Mouse (Mus musculus): ENCODE measurements around the gene Stk38l. TPM values are rescaled to one million over a fixed set of nuclear protein-coding genes. Genes with fewer than 3 reads are reported as not detected.

Gene Stk38l
- polyA plus RNA-seq, 1 experiment from 2014 or later = 13.2 TPM

DNA sequence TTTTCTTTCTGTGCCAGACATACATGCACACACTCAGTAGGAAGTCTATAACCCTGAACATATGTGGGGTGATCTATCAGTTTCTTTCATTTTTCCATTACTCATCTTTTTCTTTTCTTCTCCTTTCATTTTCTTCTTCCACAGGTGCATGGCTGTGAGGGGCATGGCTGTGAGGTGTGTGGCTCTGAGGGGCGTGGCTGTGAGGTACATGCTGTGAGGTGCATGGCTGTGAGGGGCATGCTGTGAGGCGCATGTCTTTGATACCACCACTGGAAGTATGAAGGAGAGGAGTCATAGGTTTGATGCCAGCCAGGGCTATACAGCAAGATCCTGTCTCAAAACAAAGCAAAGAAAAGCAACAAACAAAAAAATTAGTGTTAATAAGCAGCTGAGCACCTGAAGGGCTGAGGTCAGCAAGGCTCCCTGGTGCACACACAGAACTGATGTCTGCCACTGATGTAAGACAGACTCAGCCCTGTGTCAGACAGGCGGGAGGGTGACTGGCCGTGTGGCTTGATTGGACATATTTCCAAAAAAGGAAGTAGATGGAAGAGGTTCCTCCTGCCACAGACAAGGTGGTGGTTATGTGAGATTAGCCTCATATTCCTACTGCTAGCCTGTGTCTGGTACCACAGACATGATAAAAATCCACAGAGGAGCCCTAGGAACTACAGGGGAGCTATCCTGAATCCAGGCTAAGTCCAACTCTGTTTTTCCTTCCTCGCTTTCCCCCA, 38.2 kb upstream of the Stk38l start:
- Histone ChIP-seq H3K4me1 (ENCODE audit: insufficient read depth, low read depth, low read length) (no peaks in the 10 kb centered on the region), H3K9ac (replicated peaks; ENCODE audit: low read depth) (no peak overlapping the region), H3K36me3 (ENCODE audit: insufficient read depth, low read length) (no peaks in the 10 kb centered on the region), H3K4me3 (ENCODE audit: low read depth, low read length) (no peak overlapping the region), H3K4me2 (replicated peaks; ENCODE audit: low read depth, low read length) (no peak overlapping the region; the same call in 1 of the 2 replicates), H3K27me3 (replicated peaks; ENCODE audit: insufficient read depth, low read length) (no peaks in the 10 kb centered on the region), H3K9me3 (ENCODE audit: low read length) (no peaks in the 10 kb centered on the region), H3K27ac (ENCODE audit: low read length) (no peak overlapping the region)
- peak; percentile 20 for ATAC-seq
- TF ChIP-seq EP300 (IDR thresholded peaks at IDR 0.05) = no peak
- TF ChIP-seq CTCF (IDR thresholded peaks at IDR 0.05) = no peak
- 58% methylated on average over 5 of the region's 5 CpGs for WGBS
- peak; percentile 41 for DNase-seq (ENCODE audit: low spot score)

DNA sequence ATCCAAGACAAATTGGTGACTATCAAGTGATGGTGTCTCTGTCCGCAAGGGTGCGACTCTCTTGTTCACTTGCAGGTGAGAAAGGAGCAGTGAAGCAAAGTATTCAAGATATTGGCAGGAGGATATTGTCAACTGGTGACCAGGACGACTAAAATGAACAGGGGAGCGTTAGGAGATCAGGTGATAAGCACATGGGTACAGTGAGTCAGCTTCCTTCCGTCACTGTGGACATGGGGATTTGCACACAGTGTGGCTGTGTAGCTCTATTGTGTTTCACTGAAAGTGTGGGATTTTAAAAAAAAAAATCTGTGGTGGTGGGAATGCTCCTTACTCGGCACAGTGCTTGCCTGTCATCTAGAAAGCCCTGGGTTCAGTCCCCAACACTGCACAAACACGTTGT, 36.8 kb upstream of the Stk38l start:
- Histone ChIP-seq H3K9me3 (ENCODE audit: low read length) (no peaks in the 10 kb centered on the region), H3K9ac (replicated peaks; ENCODE audit: low read depth) (no peak overlapping the region), H3K27ac (ENCODE audit: low read length) (no peak overlapping the region), H3K4me2 (replicated peaks; ENCODE audit: low read depth, low read length) (no peak overlapping the region), H3K4me1 (ENCODE audit: insufficient read depth, low read depth, low read length) (no peaks in the 10 kb centered on the region), H3K36me3 (ENCODE audit: insufficient read depth, low read length) (no peaks in the 10 kb centered on the region), H3K27me3 (replicated peaks; ENCODE audit: insufficient read depth, low read length) (no peaks in the 10 kb centered on the region), H3K4me3 (ENCODE audit: low read depth, low read length) (no peak overlapping the region)
- no peak for DNase-seq (ENCODE audit: low spot score)
- TF ChIP-seq EP300 (IDR thresholded peaks at IDR 0.05) (no peak), CTCF (IDR thresholded peaks at IDR 0.05) (no peak)
- 83% methylated on average over 7 of the region's 7 CpGs for WGBS
- ATAC-seq = no peak

DNA sequence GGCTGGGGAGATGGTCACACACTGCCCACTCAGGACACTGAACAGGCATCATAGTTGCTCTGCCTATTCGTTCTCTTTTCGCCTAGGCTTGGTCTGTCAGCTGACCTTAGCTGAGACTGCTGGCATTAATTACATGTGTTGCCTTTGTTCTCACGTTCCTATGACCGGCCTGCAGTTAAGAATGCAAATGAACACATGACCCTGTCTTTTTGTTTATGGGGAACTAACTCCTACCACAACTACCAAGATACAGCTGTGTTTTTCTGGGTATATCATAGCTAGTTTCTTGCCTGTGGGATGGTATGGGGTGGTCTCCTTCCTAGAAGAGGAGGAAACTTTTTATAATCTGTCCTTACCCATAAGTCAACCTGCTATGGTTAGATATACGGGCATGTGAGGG, 35.9 kb upstream of the Stk38l start:
- no peak overlapping the region for H3K4me3 ChIP-seq (ENCODE audit: low read depth, low read length)
- WGBS = 78% methylated on average over 5 of the region's 5 CpGs
- TF ChIP-seq CTCF (IDR thresholded peaks at IDR 0.05) (no peak), EP300 (IDR thresholded peaks at IDR 0.05) (no peak)
- DNase-seq (ENCODE audit: low spot score) = no peak
- no peaks in the 10 kb centered on the region for H3K4me1 ChIP-seq (ENCODE audit: insufficient read depth, low read depth, low read length)
- H3K4me2 ChIP-seq (replicated peaks; ENCODE audit: low read depth, low read length) = no peak overlapping the region
- no peak overlapping the region for H3K9ac ChIP-seq (replicated peaks; ENCODE audit: low read depth)
- H3K27me3 ChIP-seq (replicated peaks; ENCODE audit: insufficient read depth, low read length) = no peaks in the 10 kb centered on the region
- no peaks in the 10 kb centered on the region for H3K9me3 ChIP-seq (ENCODE audit: low read length)
- H3K36me3 ChIP-seq (ENCODE audit: insufficient read depth, low read length) = no peaks in the 10 kb centered on the region
- no peak overlapping the region for H3K27ac ChIP-seq (ENCODE audit: low read length)
- no peak for ATAC-seq

DNA sequence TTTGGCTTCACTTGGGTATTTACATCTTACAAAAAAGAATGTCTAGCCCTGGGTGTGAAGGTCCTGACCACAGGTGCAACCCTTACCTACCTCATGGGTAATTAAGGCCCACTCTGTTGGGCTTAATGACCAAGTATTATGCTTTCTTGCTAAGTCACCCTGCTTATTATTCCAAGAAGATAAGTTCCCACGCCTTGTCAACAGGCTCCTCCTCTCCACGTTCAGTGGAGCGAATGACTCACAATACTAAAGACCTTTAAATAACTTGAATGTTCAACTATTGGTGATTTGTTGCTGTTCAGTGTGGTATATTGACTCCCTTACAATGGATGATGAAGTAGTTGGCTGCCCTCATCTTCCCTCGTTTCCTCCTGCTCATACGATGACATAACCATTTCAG, 27.0 kb upstream of the Stk38l start:
- Histone ChIP-seq H3K9ac (replicated peaks; ENCODE audit: low read depth) (no peak overlapping the region), H3K4me3 (ENCODE audit: low read depth, low read length) (no peak overlapping the region), H3K9me3 (ENCODE audit: low read length) (no peaks in the 10 kb centered on the region), H3K27me3 (replicated peaks; ENCODE audit: insufficient read depth, low read length) (no peaks in the 10 kb centered on the region), H3K4me2 (replicated peaks; ENCODE audit: low read depth, low read length) (no peak overlapping the region), H3K4me1 (ENCODE audit: insufficient read depth, low read depth, low read length) (no peaks in the 10 kb centered on the region), H3K36me3 (ENCODE audit: insufficient read depth, low read length) (no peaks in the 10 kb centered on the region), H3K27ac (ENCODE audit: low read length) (no peak overlapping the region)
- ATAC-seq (no peak), DNase-seq (ENCODE audit: low spot score) (no peak)
- TF ChIP-seq CTCF (IDR thresholded peaks at IDR 0.05) = no peak
- no peak for TF ChIP-seq EP300 (IDR thresholded peaks at IDR 0.05)
- 64% methylated on average over 5 of the region's 5 CpGs for WGBS

- TF ChIP-seq CTCF (IDR thresholded peaks at IDR 0.05) (no peak), EP300 (IDR thresholded peaks at IDR 0.05) (no peak)
- WGBS = 80% methylated on average over 4 of the region's 4 CpGs
- no peak overlapping the region for H3K4me3 ChIP-seq (ENCODE audit: low read depth, low read length)
- no peak for ATAC-seq
- H3K4me1 ChIP-seq (ENCODE audit: insufficient read depth, low read depth, low read length) = no peaks in the 10 kb centered on the region
- DNase-seq (ENCODE audit: low spot score) = no peak
- H3K36me3 ChIP-seq (ENCODE audit: insufficient read depth, low read length) = no peaks in the 10 kb centered on the region
- no peak overlapping the region for H3K27ac ChIP-seq (ENCODE audit: low read length)
- no peak overlapping the region for H3K9ac ChIP-seq (replicated peaks; ENCODE audit: low read depth)
- no peaks in the 10 kb centered on the region for H3K9me3 ChIP-seq (ENCODE audit: low read length)
- no peak overlapping the region for H3K4me2 ChIP-seq (replicated peaks; ENCODE audit: low read depth, low read length)
- H3K27me3 ChIP-seq (replicated peaks; ENCODE audit: insufficient read depth, low read length) = no peaks in the 10 kb centered on the region
Observed at GRCm38 (mm10) chr6:146698376-146698775, 26.4 kb upstream of the Stk38l start.

GRCm38 (mm10) chr6:146700461-146700860, 24.3 kb upstream of the Stk38l start:
- Histone ChIP-seq H3K27me3 (replicated peaks; ENCODE audit: insufficient read depth, low read length) (no peaks in the 10 kb centered on the region), H3K9me3 (ENCODE audit: low read length) (no peaks in the 10 kb centered on the region), H3K4me2 (replicated peaks; ENCODE audit: low read depth, low read length) (no peak overlapping the region), H3K4me1 (ENCODE audit: insufficient read depth, low read depth, low read length) (no peaks in the 10 kb centered on the region), H3K4me3 (ENCODE audit: low read depth, low read length) (no peak overlapping the region), H3K36me3 (ENCODE audit: insufficient read depth, low read length) (no peaks in the 10 kb centered on the region), H3K27ac (ENCODE audit: low read length) (no peak overlapping the region), H3K9ac (replicated peaks; ENCODE audit: low read depth) (no peak overlapping the region)
- ATAC-seq = no peak
- DNase-seq (ENCODE audit: low spot score) = no peak
- WGBS = 92% methylated on average over 1 of the region's 1 CpGs
- TF ChIP-seq EP300 (IDR thresholded peaks at IDR 0.05) (no peak), CTCF (IDR thresholded peaks at IDR 0.05) (no peak)
